Mouse (Mus musculus) mesoderm, embryonic 11.5 days (tissue): ENCODE measurements around the gene Aamdc.

Source experiments
- DNase-seq: peaks from one replicate; pipeline ENCODE4 v3.0.0-alpha.2; 2012; ENCODE audit warnings: low read depth, low spot score

Aamdc gene

DNA sequence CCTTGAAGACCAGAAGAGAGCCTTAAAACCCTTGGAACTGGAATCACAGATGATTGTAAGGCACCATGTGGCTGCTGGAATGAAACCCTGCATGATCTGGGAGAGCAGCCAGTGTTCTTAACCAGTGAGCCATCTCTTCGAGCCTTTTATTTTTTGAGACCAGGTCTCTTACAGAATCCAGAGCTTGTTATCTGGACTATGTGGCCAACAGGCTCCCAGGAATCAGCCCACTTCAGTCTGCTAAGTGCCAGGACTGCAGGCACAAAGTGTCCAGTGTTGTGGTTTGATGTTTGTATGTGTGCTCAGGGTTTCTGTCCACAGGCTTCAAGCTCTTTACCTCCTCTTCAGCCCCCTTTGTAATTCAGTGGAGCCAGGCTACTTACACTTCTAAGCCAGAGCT is 64.5 kb downstream of the Aamdc start:
- DNase-seq = no peak

GRCm38 (mm10) chr7:97500555-97501209 is 78.6 kb downstream of the Aamdc start:
- DNase-seq = peak; percentile 6
